Mouse (Mus musculus): ENCODE results near the gene Cfap74. TPM values are rescaled to one million over a fixed set of nuclear protein-coding genes. Genes with fewer than 3 reads are reported as not detected.
A peak's percentile ranks its signal among the peaks of the same experiment; 100 is the strongest.

The Cfap74 gene
- 6.4 and 6.9 TPM in 2 replicates for polyA plus RNA-seq (2016; fragmentation: Nextera tagmentation; extraction: Ambion mirVana)

- peak; percentile 97 for ATAC-seq (ENCODE audit: low FRiP score)
- H3K27ac ChIP-seq, result peak within 1 kb of the TSS; percentile 58; the same call in 1 of the 2 replicates
- under 1% methylated on average over 35 of the region's 35 CpGs for whole genome bisulfite sequencing
These were observed at the start of gene Cfap74 for GRCm38 (mm10) chr4:155409058-155409776. TSS of gene Cfap74 (plus strand) at chr4:155409190.

GRCm38 (mm10) chr4:155359560-155360464, 49.2 kb upstream of the Cfap74 start:
- Histone ChIP-seq H3K27me3 (peaks cover 61% of the 10 kb centered on the region), H3K4me3 (replicated peaks) (no peak overlapping the region), H3K9me3 (no peaks in the 10 kb centered on the region), H3K4me1 (peaks cover 14% of the 10 kb centered on the region), H3K36me3 (replicated peaks) (no peaks in the 10 kb centered on the region), H3K9ac (no peak overlapping the region), H3K27ac (no peak overlapping the region), H3K4me2 (no peak overlapping the region)
- WGBS, result 46% methylated on average over 12 of the region's 12 CpGs
- ATAC-seq (ENCODE audit: low FRiP score), result no peak

More at GRCm38 (mm10) chr4:155409058-155409776, at the start of gene Cfap74:
- peak within 1 kb of the TSS; percentile 57 for H3K4me3 ChIP-seq (replicated peaks)
- peak within 1 kb of the TSS; percentile 55 for H3K9ac ChIP-seq
- H3K4me2 ChIP-seq, result peak within 1 kb of the TSS; percentile 89
- H3K27me3 ChIP-seq, result no peaks in the 10 kb centered on the region
- H3K9me3 ChIP-seq, result no peaks in the 10 kb centered on the region
- H3K36me3 ChIP-seq (replicated peaks), result no peaks in the 10 kb centered on the region
- peaks cover 15% of the 10 kb centered on the region for H3K4me1 ChIP-seq

- 1% methylated on average over 42 of the region's 42 CpGs for WGBS
- no peaks in the 10 kb centered on the region for H3K9me3 ChIP-seq
- H3K9ac ChIP-seq, result no peak overlapping the region
These were observed 48.1 kb upstream of the Cfap74 start for GRCm38 (mm10) chr4:155360856-155361255.

GRCm38 (mm10) chr4:155361303-155361791, 47.6 kb upstream of the Cfap74 start, which contains the start of gene Prkcz:
TSS of gene Prkcz (minus strand) at chr4:155361361.
- Histone ChIP-seq H3K4me1 (peaks cover 14% of the 10 kb centered on the region), H3K27me3 (peaks cover 64% of the 10 kb centered on the region), H3K27ac (no peak within 1 kb of the TSS), H3K4me2 (peak within 1 kb of the TSS; percentile 54), H3K9ac (no peak within 1 kb of the TSS; the same call in 1 of the 2 replicates), H3K9me3 (no peaks in the 10 kb centered on the region), H3K4me3 (replicated peaks) (peak within 1 kb of the TSS; percentile 44), H3K36me3 (replicated peaks) (no peaks in the 10 kb centered on the region)
- peak; percentile 86 for ATAC-seq (ENCODE audit: low FRiP score)
- under 1% methylated on average over 50 of the region's 51 CpGs for WGBS

More at GRCm38 (mm10) chr4:155360856-155361255, 48.1 kb upstream of the Cfap74 start:
- H3K4me2 ChIP-seq, result peak overlapping the region; percentile 54
- no peak overlapping the region for H3K27ac ChIP-seq
- peak overlapping the region; percentile 44 for H3K4me3 ChIP-seq (replicated peaks)
- peak; percentile 17; the same call in 1 of the 2 replicates for ATAC-seq (ENCODE audit: low FRiP score)
- peaks cover 64% of the 10 kb centered on the region for H3K27me3 ChIP-seq
- H3K4me1 ChIP-seq, result peaks cover 14% of the 10 kb centered on the region
- H3K36me3 ChIP-seq (replicated peaks), result no peaks in the 10 kb centered on the region

- Histone ChIP-seq H3K27ac (no peak overlapping the region), H3K27me3 (peaks cover 71% of the 10 kb centered on the region), H3K9ac (no peak overlapping the region), H3K9me3 (no peaks in the 10 kb centered on the region), H3K4me2 (no peak overlapping the region), H3K4me3 (replicated peaks) (no peak overlapping the region), H3K4me1 (peaks cover 14% of the 10 kb centered on the region), H3K36me3 (replicated peaks) (no peaks in the 10 kb centered on the region)
- ATAC-seq (ENCODE audit: low FRiP score), result no peak
- WGBS, result 43% methylated on average over 5 of the region's 5 CpGs
These were observed 46.5 kb upstream of the Cfap74 start for GRCm38 (mm10) chr4:155362443-155362842.

- Histone ChIP-seq H3K9me3 (no peaks in the 10 kb centered on the region), H3K36me3 (replicated peaks) (no peaks in the 10 kb centered on the region), H3K9ac (no peak overlapping the region), H3K4me1 (peaks cover 11% of the 10 kb centered on the region), H3K27me3 (peaks cover 40% of the 10 kb centered on the region), H3K4me3 (replicated peaks) (no peak overlapping the region), H3K27ac (no peak overlapping the region), H3K4me2 (no peak overlapping the region)
- 90% methylated on average over 6 of the region's 6 CpGs for WGBS
- no peak for ATAC-seq (ENCODE audit: low FRiP score)
These were observed 42.2 kb upstream of the Cfap74 start for GRCm38 (mm10) chr4:155366784-155367183.

- Histone ChIP-seq H3K27ac (no peak overlapping the region), H3K9me3 (no peaks in the 10 kb centered on the region), H3K4me3 (replicated peaks) (no peak overlapping the region), H3K27me3 (peaks cover 30% of the 10 kb centered on the region), H3K9ac (no peak overlapping the region), H3K4me1 (peaks cover 7% of the 10 kb centered on the region), H3K4me2 (no peak overlapping the region), H3K36me3 (replicated peaks) (no peaks in the 10 kb centered on the region)
- no peak for ATAC-seq (ENCODE audit: low FRiP score)
- WGBS, result 95% methylated on average over 9 of the region's 9 CpGs
These were observed 41.3 kb upstream of the Cfap74 start for GRCm38 (mm10) chr4:155367739-155368138.

- no peak overlapping the region for H3K27ac ChIP-seq
- WGBS, result 23% methylated on average over 12 of the region's 12 CpGs
- ATAC-seq (ENCODE audit: low FRiP score), result no peak
- H3K9ac ChIP-seq, result no peak overlapping the region
- no peak overlapping the region for H3K4me2 ChIP-seq
- H3K4me3 ChIP-seq (replicated peaks), result no peak overlapping the region
- H3K9me3 ChIP-seq, result no peaks in the 10 kb centered on the region
- no peaks in the 10 kb centered on the region for H3K36me3 ChIP-seq (replicated peaks)
- peaks cover 7% of the 10 kb centered on the region for H3K4me1 ChIP-seq
- peaks cover 21% of the 10 kb centered on the region for H3K27me3 ChIP-seq
These were observed 40.3 kb upstream of the Cfap74 start for GRCm38 (mm10) chr4:155368684-155369083.

GRCm38 (mm10) chr4:155370737-155371715, 38.0 kb upstream of the Cfap74 start:
- H3K4me3 ChIP-seq (replicated peaks), result no peak overlapping the region

GRCm38 (mm10) chr4:155371797-155372735, 36.9 kb upstream of the Cfap74 start:
- Histone ChIP-seq H3K27me3 (peaks cover 5% of the 10 kb centered on the region; the same call in 1 of the 2 replicates), H3K4me3 (replicated peaks) (no peak overlapping the region), H3K4me1 (peaks cover 7% of the 10 kb centered on the region), H3K9me3 (no peaks in the 10 kb centered on the region), H3K4me2 (no peak overlapping the region), H3K36me3 (replicated peaks) (no peaks in the 10 kb centered on the region), H3K9ac (no peak overlapping the region), H3K27ac (no peak overlapping the region)
- WGBS, result 86% methylated on average over 5 of the region's 5 CpGs
- no peak for ATAC-seq (ENCODE audit: low FRiP score)

More at GRCm38 (mm10) chr4:155370737-155371715, 38.0 kb upstream of the Cfap74 start:
- Histone ChIP-seq H3K4me2 (no peak overlapping the region), H3K36me3 (replicated peaks) (no peaks in the 10 kb centered on the region), H3K9ac (no peak overlapping the region), H3K27me3 (peaks cover 10% of the 10 kb centered on the region; the same call in 1 of the 2 replicates), H3K9me3 (no peaks in the 10 kb centered on the region), H3K27ac (no peak overlapping the region), H3K4me1 (peaks cover 7% of the 10 kb centered on the region)
- ATAC-seq (ENCODE audit: low FRiP score), result no peak
- 87% methylated on average over 15 of the region's 15 CpGs for WGBS

All from forebrain, embryonic 12.5 days (tissue).